Mouse (Mus musculus) stomach, embryonic 16.5 days (tissue): ENCODE data around the gene Zfp513. TPM values are rescaled to one million over a fixed set of nuclear protein-coding genes. Genes with fewer than 3 reads are reported as not detected.
A peak's percentile ranks its signal among the peaks of the same experiment; 100 is the strongest.

ENCODE experiments used
- ATAC-seq: fragments of 200-750 bp; cut with Nextera tagmentation; 2 replicates; pipeline ENCODE4 v1.8.0; 2017; ENCODE audit warnings: moderate number of reproducible peaks, moderate TSS enrichment; ENCODE audit not compliant: insufficient read depth, low FRiP score
- H3K27ac ChIP-seq: fragments of 300-500 bp; sonication (generic); 2 replicates; pipeline ENCODE4 v1.5.1; 2014; ENCODE audit warnings: low read length
- H3K27me3 ChIP-seq: fragments of 300-500 bp; sonication (generic); 2 replicates; pipeline ENCODE4 v1.6.1; 2014; ENCODE audit warnings: low read length, control low read depth, mixed read lengths; ENCODE audit not compliant: control insufficient read depth, insufficient read depth
- H3K36me3 ChIP-seq: fragments of 300-500 bp; sonication (generic); 2 replicates; pipeline ENCODE4 v1.6.1; 2014; ENCODE audit warnings: low read length; ENCODE audit not compliant: control insufficient read depth, insufficient read depth
- H3K4me1 ChIP-seq: fragments of 300-500 bp; sonication (generic); 2 replicates; pipeline ENCODE4 v1.6.1; 2014; ENCODE audit warnings: low read length, control low read depth, mixed read lengths; ENCODE audit not compliant: control insufficient read depth, insufficient read depth
- H3K4me2 ChIP-seq: fragments of 300-500 bp; sonication (generic); 2 replicates; pipeline ENCODE4 v1.6.1; 2014; ENCODE audit warnings: low read depth, low read length, mixed read lengths
- H3K4me3 ChIP-seq: fragments of 300-500 bp; sonication (generic); replicated peaks from 2 replicates; pipeline ENCODE4 v1.5.1; 2014; ENCODE audit warnings: mild to moderate bottlenecking, low read length
- H3K9ac ChIP-seq: fragments of 300-500 bp; sonication (generic); 2 replicates; pipeline ENCODE4 v1.6.1; 2014; ENCODE audit warnings: low read length
- H3K9me3 ChIP-seq: fragments of 300-500 bp; sonication (generic); replicated peaks from 2 replicates; pipeline ENCODE4 v1.6.1; 2016; ENCODE audit warnings: low read length, control low read depth; ENCODE audit not compliant: control insufficient read depth
- WGBS: fragments of 180-500 bp; shearing (Covaris S2); extraction: QIAGEN DNeasy Blood & Tissue Kit; methylation state at CpG from one replicate; pipeline ENCODE4 v1.1.7; 2014; 5-methylcytosine and 5-hydroxymethylcytosine counted together
- polyA plus RNA-seq: library from polyadenylated mRNA; unstranded; fragments of >200 nt; fragmentation: Nextera tagmentation; extraction: Ambion mirVana; gene quantifications from 2 replicates; pipeline ENCODE4 v1.2.1, GENCODE M21; 2015

Gene Zfp513
- 4.1 and 5.2 TPM in 2 replicates for polyA plus RNA-seq

DNA sequence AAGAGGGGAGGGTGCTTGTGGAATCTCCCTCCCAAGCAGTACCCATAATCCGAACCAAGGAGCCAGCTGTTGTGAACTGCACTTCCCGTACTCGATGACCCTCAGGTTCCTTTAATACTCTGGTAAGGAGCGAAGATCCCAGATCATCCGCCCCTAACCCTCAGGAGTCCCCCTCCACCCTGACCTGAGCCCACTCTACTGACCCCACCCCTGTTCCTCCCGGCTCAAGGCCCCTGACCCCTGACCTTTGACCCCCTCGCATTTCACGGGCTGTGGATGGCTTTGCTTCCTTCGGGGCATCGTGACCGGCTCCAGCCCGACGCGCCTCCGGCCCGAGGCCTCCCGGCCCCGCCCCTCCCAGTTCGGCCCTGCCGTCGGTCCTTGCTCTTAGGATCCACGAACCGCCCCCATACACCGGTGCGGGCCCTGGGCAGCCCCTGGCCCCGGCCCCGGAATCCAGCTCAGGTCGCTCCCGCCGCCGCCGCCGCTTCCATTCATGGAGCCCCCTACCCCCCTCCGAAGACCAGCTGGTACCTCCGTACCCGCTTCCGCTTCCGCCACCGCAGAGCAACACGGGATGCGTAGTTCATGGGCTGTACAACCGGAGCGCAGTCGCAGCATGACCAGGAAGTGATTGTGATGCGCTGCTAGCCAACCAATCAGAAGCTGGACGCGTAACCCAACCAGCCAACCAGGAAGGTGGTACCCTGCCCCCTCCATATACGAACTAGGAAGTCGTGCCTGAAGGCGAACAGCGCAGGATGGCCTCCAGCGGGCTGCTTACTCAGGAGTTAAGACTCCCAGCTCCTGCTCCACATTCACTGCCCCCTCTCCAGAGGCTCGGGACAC, at the start of gene Zfp513:
TSS of gene Zfp513 (minus strand) at position 562 of the 849 bp plus-strand sequence.
- Histone ChIP-seq H3K4me3 (peak within 1 kb of the TSS; percentile 80), H3K4me1 (peaks cover 12% of the 10 kb centered on the region), H3K27ac (peak within 1 kb of the TSS; percentile 89), H3K9ac (peak within 1 kb of the TSS; percentile 90), H3K36me3 (peaks cover 25% of the 10 kb centered on the region), H3K4me2 (peak within 1 kb of the TSS; percentile 90), H3K9me3 (0 out of 2 replicates have a peak, but pooled peaks cover 5% of the 10 kb centered on the region), H3K27me3 (no peaks in the 10 kb centered on the region)
- WGBS, result under 1% methylated on average over 53 of the region's 53 CpGs
- ATAC-seq, result peak; percentile 97

DNA sequence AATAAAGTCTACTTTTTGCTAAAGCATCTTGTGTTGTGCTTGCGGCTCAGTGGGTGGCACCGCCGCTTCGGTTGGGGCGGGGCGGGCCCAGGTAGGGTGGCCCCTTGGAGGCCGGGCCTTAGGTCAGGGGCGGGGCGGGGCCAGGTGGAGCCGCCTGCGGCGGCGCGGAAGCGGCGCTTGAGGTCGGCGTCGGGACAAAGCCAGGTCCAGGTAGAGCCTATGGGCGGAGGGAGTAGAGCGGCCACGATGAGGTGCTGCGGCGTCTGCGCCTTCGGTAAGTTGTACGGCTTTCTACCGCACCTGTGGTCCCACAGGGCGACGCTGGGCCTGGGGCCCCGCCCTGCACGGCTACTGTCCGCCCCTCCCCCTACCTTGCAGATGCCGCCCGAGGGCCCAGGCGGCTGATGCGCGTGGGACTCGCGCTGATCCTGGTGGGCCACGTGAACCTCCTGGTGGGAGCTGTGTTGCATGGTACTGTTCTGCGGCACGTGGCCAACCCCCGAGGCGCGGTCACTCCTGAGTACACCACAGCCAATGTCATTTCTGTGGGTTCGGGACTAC, 49.5 kb upstream of the Zfp513 start, which contains the start of gene Krtcap3:
TSS of gene Krtcap3 (plus strand) at position 151 of the 561 bp plus-strand sequence.
- WGBS, result 21% methylated on average over 44 of the region's 47 CpGs
- Histone ChIP-seq H3K4me1 (peaks cover 16% of the 10 kb centered on the region), H3K9ac (peak within 1 kb of the TSS; percentile 65), H3K4me2 (peak within 1 kb of the TSS; percentile 48), H3K27me3 (no peaks in the 10 kb centered on the region), H3K4me3 (peak within 1 kb of the TSS; percentile 48), H3K36me3 (peaks cover 36% of the 10 kb centered on the region), H3K9me3 (no peaks in the 10 kb centered on the region), H3K27ac (peak within 1 kb of the TSS; percentile 80)
- peak; percentile 92 for ATAC-seq

GRCm38 (mm10) chr5:31250716-31251115, 48.6 kb upstream of the Zfp513 start:
- WGBS, result 61% methylated on average over 4 of the region's 4 CpGs
- no peak overlapping the region for H3K27ac ChIP-seq
- H3K36me3 ChIP-seq, result peaks cover 38% of the 10 kb centered on the region
- H3K9ac ChIP-seq, result no peak overlapping the region
- peaks cover 16% of the 10 kb centered on the region for H3K4me1 ChIP-seq
- H3K27me3 ChIP-seq, result no peaks in the 10 kb centered on the region
- no peak overlapping the region for H3K4me2 ChIP-seq
- H3K4me3 ChIP-seq, result no peak overlapping the region
- no peaks in the 10 kb centered on the region for H3K9me3 ChIP-seq
- no peak for ATAC-seq

DNA sequence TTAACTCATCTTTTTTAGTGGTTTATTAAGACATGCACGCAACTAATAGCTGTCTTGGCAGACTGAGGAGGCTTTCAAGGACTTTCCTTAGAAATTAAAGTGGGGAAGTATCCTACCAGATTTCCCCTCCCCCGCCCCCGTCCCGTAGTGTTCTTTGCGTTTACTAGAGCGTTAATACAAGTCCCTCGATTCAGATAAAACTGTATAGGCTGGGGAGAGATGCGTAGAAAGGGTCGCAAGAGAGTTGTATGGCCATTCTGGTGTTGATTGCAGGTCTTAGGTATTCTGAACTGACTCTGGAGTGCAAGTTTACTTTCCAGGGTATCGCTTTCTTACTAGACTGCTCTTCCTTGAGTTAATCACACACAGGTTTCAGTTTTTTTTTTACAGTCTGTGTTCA, 40.1 kb upstream of the Zfp513 start:
- Histone ChIP-seq H3K4me3 (peak overlapping the region; percentile 88), H3K36me3 (peaks cover 17% of the 10 kb centered on the region; the same call in 1 of the 2 replicates), H3K4me2 (peak overlapping the region; percentile 93), H3K4me1 (peaks cover 5% of the 10 kb centered on the region), H3K9me3 (no peaks in the 10 kb centered on the region), H3K27me3 (no peaks in the 10 kb centered on the region), H3K27ac (no peak overlapping the region), H3K9ac (peak overlapping the region; percentile 99)
- no peak for ATAC-seq
- WGBS, result 21% methylated on average over 10 of the region's 10 CpGs

DNA sequence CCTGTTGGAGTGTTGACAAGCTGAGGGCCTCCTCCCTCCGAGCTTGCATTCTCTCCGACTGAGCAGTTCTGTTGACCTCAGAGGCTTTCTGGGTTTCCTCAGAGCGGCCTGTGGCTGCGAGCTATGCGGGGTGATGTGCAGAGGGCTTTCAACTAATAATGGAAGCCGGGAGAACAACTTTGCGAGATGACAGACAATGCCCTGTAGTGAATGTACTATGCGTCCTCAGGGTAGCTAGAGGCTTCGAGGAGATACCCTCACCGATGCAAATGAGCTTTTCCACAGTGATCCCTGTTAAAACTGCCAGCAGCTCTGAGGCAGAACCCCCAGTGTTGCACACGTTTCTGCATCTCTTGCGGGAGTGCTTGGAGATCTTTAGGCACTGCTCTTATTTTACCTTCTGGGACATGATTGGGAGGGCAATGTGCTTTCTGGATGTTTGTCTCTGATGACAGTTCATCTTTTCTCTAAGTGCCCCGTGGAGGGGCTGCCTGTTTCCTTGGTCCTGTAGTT, 39.5 kb upstream of the Zfp513 start:
- Histone ChIP-seq H3K27ac (peak overlapping the region; percentile 99), H3K9ac (peak overlapping the region; percentile 99), H3K27me3 (no peaks in the 10 kb centered on the region), H3K4me1 (peaks cover 5% of the 10 kb centered on the region), H3K4me2 (peak overlapping the region; percentile 93), H3K36me3 (peaks cover 14% of the 10 kb centered on the region; the same call in 1 of the 2 replicates), H3K4me3 (peak overlapping the region; percentile 88), H3K9me3 (no peaks in the 10 kb centered on the region)
- under 1% methylated on average over 13 of the region's 13 CpGs for WGBS
- no peak for ATAC-seq

DNA sequence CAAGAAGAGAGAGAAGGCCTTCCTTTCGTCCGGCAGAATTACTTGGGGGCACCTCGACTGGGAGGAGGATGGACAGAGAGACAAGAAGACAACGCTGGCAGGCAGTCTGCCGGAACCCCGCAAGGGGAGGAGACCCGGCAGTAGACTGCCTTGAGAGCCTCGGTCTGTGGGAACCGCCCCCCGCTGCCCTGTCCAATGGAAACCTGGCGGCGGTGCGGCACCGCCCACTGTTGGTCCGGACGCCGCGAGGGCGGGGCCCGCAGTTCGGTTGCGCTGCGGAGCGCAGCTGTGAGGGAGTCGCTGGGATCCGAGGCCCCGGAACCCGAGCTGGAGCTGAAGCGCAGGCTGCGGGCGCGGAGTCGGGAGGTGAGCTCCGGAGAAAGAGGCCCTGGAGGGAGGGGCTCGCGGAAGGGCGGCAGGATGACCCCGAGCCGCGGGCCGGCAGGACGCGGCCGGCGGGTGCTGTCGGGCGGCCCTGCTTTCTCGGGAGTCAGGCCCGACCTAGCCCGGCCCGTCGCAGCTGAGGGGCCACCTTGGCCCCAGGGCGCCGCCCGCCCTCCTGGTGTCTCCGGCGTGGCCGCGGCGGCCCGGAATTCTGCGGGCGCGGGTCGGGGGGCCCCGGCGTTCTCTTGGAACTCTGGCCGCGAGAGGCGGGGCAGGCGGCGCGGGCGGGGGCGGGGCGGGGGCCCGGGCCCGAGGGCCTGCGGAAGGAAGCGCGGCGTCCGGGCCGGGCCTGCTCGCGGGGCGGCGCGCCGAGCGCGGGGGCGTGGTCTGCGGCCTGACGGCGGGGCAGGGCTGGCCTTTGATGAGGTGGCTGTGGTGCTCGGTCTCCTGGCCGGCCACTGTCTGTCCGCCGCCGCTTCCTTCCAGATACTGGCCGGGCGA, 38.8 kb upstream of the Zfp513 start, which contains the start of the genes Nrbp1 and Gm9970:
TSS of gene Nrbp1 (plus strand) at position 228 of the 885 bp plus-strand sequence.
TSS of gene Gm9970 (minus strand) at position 596 of the 885 bp plus-strand sequence.
- peak; percentile 99 for ATAC-seq
- under 1% methylated on average over 86 of the region's 103 CpGs for WGBS
- H3K27ac ChIP-seq, result peak within 1 kb of the TSS; percentile 99
- peaks cover 14% of the 10 kb centered on the region; the same call in 1 of the 2 replicates for H3K36me3 ChIP-seq
- no peaks in the 10 kb centered on the region for H3K9me3 ChIP-seq
- H3K4me2 ChIP-seq, result peak within 1 kb of the TSS; percentile 93
- peaks cover 5% of the 10 kb centered on the region for H3K4me1 ChIP-seq
- peak within 1 kb of the TSS; percentile 88 for H3K4me3 ChIP-seq
- H3K9ac ChIP-seq, result peak within 1 kb of the TSS; percentile 99
- no peaks in the 10 kb centered on the region for H3K27me3 ChIP-seq

DNA sequence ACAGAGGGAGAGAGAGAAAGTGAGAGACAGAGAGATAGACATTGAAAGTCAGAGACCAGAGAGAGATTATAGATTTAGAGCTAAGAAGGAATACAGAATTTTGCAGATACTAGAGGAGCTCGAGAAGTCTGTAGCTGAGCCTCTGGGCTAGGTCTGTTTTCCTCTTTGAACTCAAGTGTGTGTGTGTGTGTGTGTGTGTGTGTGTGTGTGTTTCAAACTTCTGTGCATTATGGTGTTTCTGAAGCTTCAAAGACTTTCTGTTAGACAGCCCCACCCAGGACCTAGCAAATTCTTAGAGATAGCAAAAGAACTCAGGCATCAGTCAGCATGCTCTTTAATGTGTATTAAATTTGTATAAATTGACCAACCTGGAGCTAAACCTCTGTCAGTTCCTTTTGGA, 24.5 kb upstream of the Zfp513 start:
- Histone ChIP-seq H3K4me2 (no peak overlapping the region), H3K4me3 (no peak overlapping the region), H3K27ac (no peak overlapping the region), H3K27me3 (no peaks in the 10 kb centered on the region), H3K4me1 (no peaks in the 10 kb centered on the region), H3K36me3 (no peaks in the 10 kb centered on the region), H3K9ac (no peak overlapping the region), H3K9me3 (no peaks in the 10 kb centered on the region)
- WGBS, result 68% methylated on average over 1 of the region's 1 CpGs
- no peak for ATAC-seq

DNA sequence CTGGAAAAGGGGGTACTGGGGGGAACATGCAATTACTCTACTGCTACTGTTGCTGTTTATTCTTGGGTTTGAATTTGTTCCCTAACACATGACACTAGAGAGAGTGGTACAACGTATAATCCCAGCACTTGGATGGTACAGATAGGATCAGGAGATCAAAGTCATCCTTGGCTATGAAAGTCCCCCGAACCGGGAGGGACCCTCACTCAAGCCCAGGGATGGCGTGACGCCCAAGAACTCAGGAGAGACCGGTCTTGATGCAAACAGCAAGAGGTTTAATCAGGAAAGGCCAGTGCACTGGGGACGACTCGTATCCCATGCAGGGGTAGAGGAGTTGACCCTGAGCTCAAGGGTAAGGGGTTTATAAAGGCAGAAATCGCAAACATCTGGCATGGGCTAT, 20.6 kb upstream of the Zfp513 start:
- H3K4me1 ChIP-seq, result peaks cover 4% of the 10 kb centered on the region
- no peaks in the 10 kb centered on the region for H3K36me3 ChIP-seq
- ATAC-seq, result no peak
- no peak overlapping the region for H3K4me3 ChIP-seq
- no peak overlapping the region for H3K4me2 ChIP-seq
- H3K27me3 ChIP-seq, result no peaks in the 10 kb centered on the region
- H3K9me3 ChIP-seq, result no peaks in the 10 kb centered on the region
- no peak overlapping the region for H3K27ac ChIP-seq
- no peak overlapping the region for H3K9ac ChIP-seq
- 91% methylated on average over 9 of the region's 9 CpGs for WGBS
